Mouse (Mus musculus) CH12.LX (cell line): ENCODE measurements around the gene Dars. TPM values are rescaled to one million over a fixed set of nuclear protein-coding genes. Genes with fewer than 3 reads are reported as not detected.

Source experiments
- DNase-seq: peaks from one replicate; pipeline ENCODE4 v3.0.0-alpha.2; 2013; ENCODE audit errors: extremely low read depth
- H3K27ac ChIP-seq: 2 replicates; pipeline ENCODE4 v1.5.1; 2012; ENCODE audit warnings: low read depth, mild to moderate bottlenecking, control low read depth, moderate library complexity; ENCODE audit not compliant: insufficient read depth
- H3K27me3 ChIP-seq: replicated peaks from 2 replicates; pipeline ENCODE3; 2012; ENCODE audit warnings: inconsistent platforms
- H3K36me3 ChIP-seq, 2 experiments: replicated peaks in 1 of 2; 2 replicates each; pipeline versions ENCODE3 to v1.6.1; 2012; ENCODE audit warnings: inconsistent platforms in 1 of 2, low read length in 1 of 2, mild to moderate bottlenecking in 1 of 2, mixed read lengths in 1 of 2, moderate library complexity in 1 of 2; ENCODE audit not compliant: control insufficient read depth in 1 of 2, insufficient read depth in 1 of 2
- H3K4me1 ChIP-seq, 2 experiments: 2 replicates each; pipeline ENCODE4 v1.6.1; 2012; ENCODE audit warnings: inconsistent platforms in 1 of 2, moderate library complexity in 1 of 2; ENCODE audit not compliant: insufficient read depth in 2 of 2, control insufficient read depth in 1 of 2
- H3K4me2 ChIP-seq: 2 replicates; pipeline ENCODE4 v1.6.1; 2012; ENCODE audit warnings: low read depth, mild to moderate bottlenecking, control low read depth; ENCODE audit not compliant: poor library complexity, insufficient read depth, severe bottlenecking
- H3K4me3 ChIP-seq, 3 experiments: fragments of 150-350 bp in 1 of 3; sonication (generic) in 1 of 3; replicated peaks in 1 of 3; 2 replicates each; pipeline versions ENCODE3 to v1.5.1; 2011 to 2012; ENCODE audit warnings: low read depth in 2 of 3, low read length in 2 of 3, mild to moderate bottlenecking in 2 of 3, moderate library complexity in 2 of 3, control low read depth in 1 of 3, improper control_type of control experiment in 1 of 3, inconsistent platforms in 1 of 3, mixed read lengths in 1 of 3; ENCODE audit not compliant: poor library complexity in 1 of 3
- H3K79me2 ChIP-seq: replicated peaks from 2 replicates; pipeline ENCODE4 v1.6.1; 2012; ENCODE audit warnings: mild to moderate bottlenecking, moderate library complexity; ENCODE audit not compliant: control insufficient read depth, poor library complexity, insufficient read depth, severe bottlenecking; ENCODE audit errors: extremely low read depth
- H3K9ac ChIP-seq: 2 replicates; pipeline ENCODE4 v1.6.1; 2012; ENCODE audit warnings: low read depth, mild to moderate bottlenecking, control low read depth, moderate library complexity; ENCODE audit not compliant: insufficient read depth
- H3K9me3 ChIP-seq: replicated peaks from 2 replicates; pipeline ENCODE3; 2012; ENCODE audit warnings: low read length, inconsistent platforms, mixed read lengths
- E2F4 ChIP-seq: IDR thresholded peaks from 2 replicates; pipeline ENCODE4 v1.6.1; 2011; ENCODE audit warnings: low read depth, low read length, improper control_type of control experiment; ENCODE audit not compliant: insufficient replicate concordance
- ELF1 ChIP-seq: IDR thresholded peaks from 2 replicates; pipeline ENCODE4 v1.6.1; 2014; ENCODE audit warnings: low read depth, mild to moderate bottlenecking, inconsistent platforms, low read length, improper control_type of control experiment
- EP300 ChIP-seq: IDR thresholded peaks from 2 replicates; pipeline ENCODE4 v1.6.1; 2011; ENCODE audit warnings: low read length, improper control_type of control experiment
- GABPA ChIP-seq: IDR thresholded peaks from 2 replicates; pipeline ENCODE4 v1.6.1; 2012; ENCODE audit warnings: low read depth, low read length, improper control_type of control experiment, inconsistent platforms; ENCODE audit not compliant: insufficient replicate concordance
- KAT2A ChIP-seq: IDR thresholded peaks from 2 replicates; pipeline ENCODE4 v1.6.1; 2012; ENCODE audit warnings: low read length, improper control_type of control experiment, inconsistent platforms; ENCODE audit not compliant: insufficient replicate concordance
- MAFK ChIP-seq: IDR thresholded peaks from 2 replicates; pipeline ENCODE4 v1.6.1; 2011; ENCODE audit warnings: low read length, improper control_type of control experiment; ENCODE audit not compliant: insufficient replicate concordance
- MAZ ChIP-seq: IDR thresholded peaks from 2 replicates; pipeline ENCODE4 v1.6.1; 2012; ENCODE audit warnings: low read depth, mild to moderate bottlenecking, inconsistent platforms, low read length, improper control_type of control experiment, moderate library complexity
- MEF2A ChIP-seq: IDR thresholded peaks from 2 replicates; pipeline ENCODE4 v1.6.1; 2014; ENCODE audit warnings: low read depth, mild to moderate bottlenecking, inconsistent platforms, low read length, improper control_type of control experiment, borderline replicate concordance
- MYC ChIP-seq: IDR thresholded peaks from 2 replicates; pipeline ENCODE4 v1.6.1; 2011; ENCODE audit warnings: low read depth, mild to moderate bottlenecking, improper control_type of control experiment, low read length
- NRF1 ChIP-seq: IDR thresholded peaks from 2 replicates; pipeline ENCODE4 v1.6.1; 2014; ENCODE audit warnings: low read depth, mild to moderate bottlenecking, inconsistent platforms, low read length, improper control_type of control experiment, moderate library complexity
- PAX5 ChIP-seq: IDR thresholded peaks from 2 replicates; pipeline ENCODE4 v1.6.1; 2012; ENCODE audit warnings: low read length, inconsistent platforms, mixed read lengths
- RAD21 ChIP-seq: IDR thresholded peaks from 2 replicates; pipeline ENCODE4 v1.6.1; 2011; ENCODE audit warnings: low read depth, mild to moderate bottlenecking, low read length, improper control_type of control experiment, moderate library complexity
- RCOR1 ChIP-seq: conservative IDR thresholded peaks from 2 replicates; pipeline ENCODE4 v1.6.1; 2012; ENCODE audit warnings: low read depth, mild to moderate bottlenecking, inconsistent platforms, low read length, improper control_type of control experiment
- TBP ChIP-seq: conservative IDR thresholded peaks from 2 replicates; pipeline ENCODE4 v1.6.1; 2011; ENCODE audit warnings: low read depth, low read length, improper control_type of control experiment
- TCF12 ChIP-seq: IDR thresholded peaks from 2 replicates; pipeline ENCODE4 v1.6.1; 2014; ENCODE audit warnings: low read depth, mild to moderate bottlenecking, inconsistent platforms, low read length, improper control_type of control experiment
- UBTF ChIP-seq: IDR thresholded peaks from 2 replicates; pipeline ENCODE4 v1.6.1; 2012; ENCODE audit warnings: low read depth, mild to moderate bottlenecking, inconsistent platforms, low read length, improper control_type of control experiment, moderate library complexity
- USF1 ChIP-seq: IDR thresholded peaks from 2 replicates; pipeline ENCODE4 v1.6.1; 2014; ENCODE audit warnings: low read depth, mild to moderate bottlenecking, inconsistent platforms, low read length, improper control_type of control experiment
- USF2 ChIP-seq: conservative IDR thresholded peaks from 2 replicates; pipeline ENCODE4 v1.6.1; 2011; ENCODE audit warnings: low read depth, low read length, improper control_type of control experiment
- ZC3H11A ChIP-seq: IDR thresholded peaks from 2 replicates; pipeline ENCODE4 v1.6.1; 2012; ENCODE audit warnings: low read depth, mild to moderate bottlenecking, inconsistent platforms, low read length, improper control_type of control experiment
- ZKSCAN1 ChIP-seq: IDR thresholded peaks from 2 replicates; pipeline ENCODE4 v1.6.1; 2012; ENCODE audit warnings: low read depth, inconsistent platforms, low read length, improper control_type of control experiment, borderline replicate concordance
- ZMIZ1 ChIP-seq: IDR thresholded peaks from 2 replicates; pipeline ENCODE4 v1.6.1; 2012; ENCODE audit warnings: low read depth, mild to moderate bottlenecking, inconsistent platforms, low read length, improper control_type of control experiment
- ZNF384 ChIP-seq: IDR thresholded peaks from 2 replicates; pipeline ENCODE4 v1.6.1; 2012; ENCODE audit warnings: low read depth, low read length, improper control_type of control experiment, inconsistent platforms
- dilution Hi-C: fragments of 300-500 bp; cut with MboI; formaldehyde crosslinking; loops from 2 replicates; pipeline ENCODE4 v1.14.3; 2020; ENCODE audit warnings: low sequenced_read_pairs; ENCODE audit not compliant: extremely low pct_unique_long_range_greater_than_20kb, extremely low pct_ligation_motif_present
- in situ Hi-C: fragments of 300-500 bp; cut with MboI; formaldehyde crosslinking; loops from 3 replicates; pipeline ENCODE4 v1.14.3; 2019; ENCODE audit warnings: low sequenced_read_pairs, low pct_ligation_motif_present, low pct_unique_long_range_greater_than_20kb, mixed read lengths
- polyA plus RNA-seq: library from polyadenylated mRNA; unstranded; fragments of >175 nt; gene quantifications from 2 replicates; pipeline ENCODE4 v1.2.1, GENCODE M21; 2012; ENCODE audit warnings: low read depth; ENCODE audit not compliant: insufficient read length
- total RNA-seq, 2 experiments: library from RNA; depleted of rRNA; stranded (reverse); fragments of 300-350 nt in 1 of 2; fragments of >200 nt in 1 of 2; gene quantifications; 2 replicates each; pipeline ENCODE4 v1.2.3; 2012 to 2014

Gene Dars
- total and polyA plus RNA-seq, 3 experiments = 177 to 339 (median 190) TPM

- H3K9ac ChIP-seq = no peak overlapping the region
- TF ChIP-seq MAFK = no peak
- no peak for TF ChIP-seq KAT2A
- TF ChIP-seq TBP = no peak
- no peak for TF ChIP-seq USF1
- TF ChIP-seq MAZ = no peak
- no peak for TF ChIP-seq UBTF
- no peak for TF ChIP-seq MYC
- no peak for TF ChIP-seq RAD21
- TF ChIP-seq EP300 = no peak
- TF ChIP-seq TCF12 = no peak
- TF ChIP-seq ELF1 = no peak
- TF ChIP-seq, all 38 proteins: peak for 0
- Histone ChIP-seq H3K79me2 (no peaks in the 10 kb centered on the region), H3K4me3 (no peak overlapping the region), H3K27me3 (no peaks in the 10 kb centered on the region), H3K4me1 (no peaks in the 10 kb centered on the region), H3K9me3 (no peaks in the 10 kb centered on the region), H3K4me2 (no peak overlapping the region), H3K36me3 (no peaks in the 10 kb centered on the region), H3K27ac (no peak overlapping the region)
- dilution Hi-C loops = no loop called here
- DNase-seq = no peak
- in situ Hi-C loops = no loop called here
Measured at GRCm38 (mm10) chr1:128456844-128457445, 39.8 kb upstream of the Dars start.

GRCm38 (mm10) chr1:128456271-128456670, 39.1 kb upstream of the Dars start:
- in situ Hi-C loops (no loop called here), dilution Hi-C loops (no loop called here)
- no peak for DNase-seq
- Histone ChIP-seq H3K27ac (no peak overlapping the region), H3K79me2 (no peaks in the 10 kb centered on the region), H3K27me3 (no peaks in the 10 kb centered on the region), H3K36me3 (no peaks in the 10 kb centered on the region), H3K4me1 (no peaks in the 10 kb centered on the region), H3K9me3 (no peaks in the 10 kb centered on the region), H3K4me2 (no peak overlapping the region), H3K4me3 (no peak overlapping the region), H3K9ac (no peak overlapping the region)
- TF ChIP-seq PAX5 = no peak
- TF ChIP-seq ZNF384 = no peak
- TF ChIP-seq MYC = no peak
- TF ChIP-seq USF1 = no peak
- TF ChIP-seq GABPA = no peak
- TF ChIP-seq RCOR1 = no peak
- no peak for TF ChIP-seq ZKSCAN1
- no peak for TF ChIP-seq TCF12
- TF ChIP-seq E2F4 = no peak
- TF ChIP-seq ZMIZ1 = no peak
- no peak for TF ChIP-seq MEF2A
- no peak for TF ChIP-seq ELF1
- TF ChIP-seq UBTF = no peak
- no peak for TF ChIP-seq ZC3H11A
- TF ChIP-seq NRF1 = no peak
- TF ChIP-seq USF2 = no peak
